Comparison of ENCODE assay signal across 15 mouse cellular contexts in genomic region chr3:108432542-108433187, GRCm38 (mm10). TPM values are rescaled to one million over a fixed set of nuclear protein-coding genes. Genes with fewer than 3 reads are reported as not detected.
A peak's percentile ranks its signal among the peaks of the same experiment; 100 is the strongest.
DNase-seq lines count a peak whose midpoint lies in the region; ATAC-seq and TF ChIP-seq lines count a peak whose summit lies in the region.
"Had no signal": no experiment of that assay in that cellular context is flagged by ENCODE, and none has a peak within 500 bp of the region (broad histone marks: within the 10 kb centered on the region; RNA-seq: fewer than 3 reads in every experiment).

No protein-coding gene starts in this region.

- peak overlapping the region; percentile 36 for H3K9ac ChIP-seq in forebrain, embryonic 16.5 days (replicated peaks; ENCODE audit: low read depth, low read length)
- H3K9ac ChIP-seq in midbrain, embryonic 13.5 days (replicated peaks), result no peak overlapping the region
- H3K9ac ChIP-seq: embryonic facial prominence, embryonic 15.5 days had no signal

- H3K27me3 ChIP-seq in forebrain, embryonic 16.5 days (replicated peaks; ENCODE audit: control insufficient read depth, insufficient read depth, low read length), result no peaks in the 10 kb centered on the region
- H3K27me3 ChIP-seq in midbrain, embryonic 13.5 days, result no peaks in the 10 kb centered on the region
- H3K27me3 ChIP-seq in kidney, adult 2 months (replicated peaks; ENCODE audit: control insufficient read depth, insufficient read depth, low read length), result no peaks in the 10 kb centered on the region
- H3K27me3 ChIP-seq: embryonic facial prominence, embryonic 15.5 days had no signal

- peak; percentile 53 for DNase-seq in layer of hippocampus, adult 9-11 months
- no peak for DNase-seq in layer of hippocampus, adult 9-10 months (ENCODE audit: low spot score)
- DNase-seq in left cerebral cortex, postnatal 10 days (ENCODE audit: extremely low spot score in 1 of 2, low spot score in 2 of 2), result no peak
- DNase-seq in cerebellum, postnatal 14 days, result no peak
- DNase-seq in kidney, adult 2 months, result no peak
- no peak for DNase-seq in gastrocnemius, adult 8-10 months (ENCODE audit: low spot score in 2 of 2)
- DNase-seq: adrenal gland, postnatal 10 days; B cell, adult 2 months; cerebellum, adult 11-12 months; gastrocnemius, postnatal 25 days had no signal

- 13% methylated on average over 13 of the region's 13 CpGs for WGBS in forebrain, embryonic 16.5 days
- WGBS in midbrain, embryonic 13.5 days, result 10% methylated on average over 13 of the region's 13 CpGs
- 94% methylated on average over 13 of the region's 13 CpGs for WGBS in kidney, adult 2 months

- ATAC-seq in forebrain, embryonic 16.5 days, result peak; percentile 79
- peak; percentile 57 for ATAC-seq in midbrain, embryonic 13.5 days

- H3K9me3 ChIP-seq in forebrain, embryonic 16.5 days (ENCODE audit: control insufficient read depth, low read length), result no peaks in the 10 kb centered on the region
- no peaks in the 10 kb centered on the region for H3K9me3 ChIP-seq in midbrain, embryonic 13.5 days
- H3K9me3 ChIP-seq: embryonic facial prominence, embryonic 15.5 days had no signal

- intact Hi-C loops in left cerebral cortex, postnatal 10 days (cut with DNase I), result no loop called here

- no peak for TF ChIP-seq POLR2A in kidney, adult 2 months (IDR thresholded peaks at IDR 0.05; ENCODE audit: low read depth, low read length)

- H3K27ac ChIP-seq in forebrain, embryonic 16.5 days (ENCODE audit: low read length), result peak overlapping the region; percentile 92
- peak overlapping the region; percentile 91 for H3K27ac ChIP-seq in midbrain, embryonic 13.5 days
- no peak overlapping the region for H3K27ac ChIP-seq in kidney, adult 2 months (ENCODE audit: insufficient read depth, low read depth, low read length)
- H3K27ac ChIP-seq: embryonic facial prominence, embryonic 15.5 days; stomach, postnatal 0 days had no signal

- no peak overlapping the region for H3K4me3 ChIP-seq in forebrain, embryonic 16.5 days (replicated peaks; ENCODE audit: low read length)
- H3K4me3 ChIP-seq in midbrain, embryonic 13.5 days (replicated peaks), result no peak overlapping the region
- no peak overlapping the region for H3K4me3 ChIP-seq in kidney, adult 2 months (ENCODE audit: insufficient read depth, low read depth, low read length)
- H3K4me3 ChIP-seq: embryonic facial prominence, embryonic 15.5 days had no signal

- H3K36me3 ChIP-seq in forebrain, embryonic 16.5 days (ENCODE audit: control insufficient read depth, insufficient read depth), result peaks cover 21% of the 10 kb centered on the region
- peaks cover 60% of the 10 kb centered on the region for H3K36me3 ChIP-seq in midbrain, embryonic 13.5 days
- peaks cover 7% of the 10 kb centered on the region for H3K36me3 ChIP-seq in kidney, adult 2 months (ENCODE audit: control insufficient read depth, insufficient read depth, low read length)

- H3K4me1 ChIP-seq in forebrain, embryonic 16.5 days (replicated peaks; ENCODE audit: control insufficient read depth, insufficient read depth, low read length), result peaks cover 31% of the 10 kb centered on the region
- H3K4me1 ChIP-seq in midbrain, embryonic 13.5 days (replicated peaks), result peaks cover 64% of the 10 kb centered on the region
- H3K4me1 ChIP-seq in kidney, adult 2 months (ENCODE audit: control insufficient read depth, insufficient read depth, low read length), result no peaks in the 10 kb centered on the region
- H3K4me1 ChIP-seq: embryonic facial prominence, embryonic 15.5 days had no signal

- no peak for TF ChIP-seq CTCF in kidney, adult 2 months (conservative IDR thresholded peaks at IDR 0.05; ENCODE audit: insufficient read depth, insufficient read length, low read depth, low read length)

- H3K4me2 ChIP-seq in forebrain, embryonic 16.5 days (ENCODE audit: low read length), result no peak overlapping the region; the same call in 1 of the 2 replicates
- H3K4me2 ChIP-seq in midbrain, embryonic 13.5 days (replicated peaks), result peak overlapping the region; percentile 13; the same call in 1 of the 2 replicates
- H3K4me2 ChIP-seq: embryonic facial prominence, embryonic 15.5 days; liver, embryonic 11.5 days had no signal

RNA-seq across cellular contexts. Expression of gene Sars, which starts 12.3 kb away (rescaled TPM):
- polyA plus RNA-seq in forebrain, embryonic 16.5 days (2015; fragmentation: Nextera tagmentation; extraction: Ambion mirVana), result 230 and 238 TPM in 2 replicates
- polyA plus RNA-seq in midbrain, embryonic 13.5 days (2015; fragmentation: Nextera tagmentation; extraction: Ambion mirVana), result 208 and 216 TPM in 2 replicates
- total RNA-seq in left cerebral cortex, postnatal 10 days (2021), result 100 to 1,000 TPM; 212 to 216 TPM
- polyA plus RNA-seq in kidney, adult 2 months (2012; rRNA removed), result 49.2 and 58.8 TPM in 2 replicates
- total RNA-seq in gastrocnemius, adult 8-10 months (2022), result 100 to 1,000 TPM; 106 to 124 (median 111) TPM

RNA-seq across cellular contexts. Expression of gene Celsr2, which starts 17.3 kb away (rescaled TPM):
- polyA plus RNA-seq in forebrain, embryonic 16.5 days (2015; fragmentation: Nextera tagmentation; extraction: Ambion mirVana), result 46.7 and 47.3 TPM in 2 replicates
- polyA plus RNA-seq in midbrain, embryonic 13.5 days (2015; fragmentation: Nextera tagmentation; extraction: Ambion mirVana), result 56.5 and 65.5 TPM in 2 replicates
- total RNA-seq in left cerebral cortex, postnatal 10 days (2021), result 100 to 1,000 TPM; 168 to 169 TPM
- 60.5 and 67.4 TPM in 2 replicates for polyA plus RNA-seq in kidney, adult 2 months (2012; rRNA removed)
- total RNA-seq in gastrocnemius, adult 8-10 months (2022), result 10 to 100 TPM in 2 of 4 experiments, 1 to 10 TPM in 2; 8.9 to 12.5 (median 9.6) TPM

RNA-seq across cellular contexts. Expression of gene Psrc1, which starts 49.0 kb away (rescaled TPM):
- 29.0 and 29.2 TPM in 2 replicates for polyA plus RNA-seq in forebrain, embryonic 16.5 days (2015; fragmentation: Nextera tagmentation; extraction: Ambion mirVana)
- 23.7 and 25.4 TPM in 2 replicates for polyA plus RNA-seq in midbrain, embryonic 13.5 days (2015; fragmentation: Nextera tagmentation; extraction: Ambion mirVana)
- 1 to 10 TPM; 6.9 to 10.0 TPM for total RNA-seq in left cerebral cortex, postnatal 10 days (2021)
- polyA plus RNA-seq in kidney, adult 2 months (2012; rRNA removed), result 1.6 and 1.7 TPM in 2 replicates
- not detected for total RNA-seq in gastrocnemius, adult 8-10 months (2022)
